ENCODE assay signal across 18 mouse cellular contexts in the genomic region with DNA sequence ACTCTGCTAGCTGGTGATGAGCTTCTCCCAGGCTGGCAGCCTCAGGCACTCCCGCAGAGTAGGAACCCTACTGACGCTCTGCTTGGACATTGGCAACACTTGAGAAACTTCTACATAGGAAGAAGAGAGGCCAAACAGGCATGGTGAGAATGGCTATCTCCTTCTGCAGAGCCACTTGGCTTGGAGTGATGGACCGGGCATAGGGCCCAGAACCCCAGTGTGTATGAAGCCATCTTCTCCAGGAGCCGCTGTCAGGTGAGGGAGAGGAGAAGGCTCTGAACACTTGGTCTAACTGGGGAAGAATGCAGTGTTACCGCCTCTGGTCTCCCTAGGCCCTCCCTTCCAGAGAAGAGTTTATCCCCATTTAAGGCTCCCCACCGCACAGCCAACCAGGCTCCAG. TPM values are rescaled to one million over a fixed set of nuclear protein-coding genes. Genes with fewer than 3 reads are reported as not detected.
"Had no signal": no experiment of that assay in that cellular context is flagged by ENCODE, and none has a peak within 500 bp of the region (broad histone marks: within the 10 kb centered on the region; RNA-seq: fewer than 3 reads in every experiment).

No protein-coding gene starts in this region.

- H3K27ac ChIP-seq: liver, embryonic 13.5 days; midbrain, embryonic 13.5 days; neural tube, embryonic 13.5 days; stomach, embryonic 15.5 days had no signal

- H3K36me3 ChIP-seq: liver, embryonic 13.5 days; midbrain, embryonic 13.5 days; neural tube, embryonic 13.5 days; stomach, embryonic 15.5 days had no signal

- H3K9me3 ChIP-seq: liver, embryonic 13.5 days; midbrain, embryonic 13.5 days; neural tube, embryonic 13.5 days; stomach, embryonic 15.5 days had no signal

- DNase-seq: kidney, postnatal 14 days; kidney, postnatal 4 days; liver, embryonic 13.5 days; lung, adult 2 months; lung, postnatal 14 days; lung, postnatal 4 days; retina, postnatal 1 day; right cerebral cortex, postnatal 25 days; spleen, adult 18-20 months; thymus, postnatal 25 days had no signal

- H3K27me3 ChIP-seq: liver, embryonic 13.5 days; neural tube, embryonic 13.5 days; stomach, embryonic 15.5 days had no signal

- H3K4me1 ChIP-seq: liver, embryonic 13.5 days; stomach, embryonic 15.5 days had no signal

- H3K4me3 ChIP-seq: liver, embryonic 13.5 days; midbrain, embryonic 13.5 days; myocyte; neural tube, embryonic 13.5 days; stomach, embryonic 15.5 days had no signal

RNA-seq across cellular contexts. Expression of a gene that starts 19.3 kb away (rescaled TPM):
- total RNA-seq: megakaryocyte progenitor cell, adult 5-6 weeks; megakaryocyte-erythroid progenitor cell, adult 5-6 weeks; monocyte, adult 5-6 weeks; neutrophil, adult 5-6 weeks had no signal
